Mouse (Mus musculus) left cerebral cortex, adult 8-10 months (tissue): ENCODE data around the gene Kin. TPM values are rescaled to one million over a fixed set of nuclear protein-coding genes. Genes with fewer than 3 reads are reported as not detected.
A peak's percentile ranks its signal among the peaks of the same experiment; 100 is the strongest.

Experiments
- DNase-seq, 2 experiments: peaks; one replicate each; pipeline ENCODE4 v3.0.0; 2022; ENCODE audit warnings: low spot score in 2 of 2
- total RNA-seq, 4 experiments: library from RNA; stranded (reverse); gene quantifications; 2 replicates each; pipeline ENCODE4 v1.2.4; 2022

Gene Kin
- total RNA-seq, 4 experiments from 2014 or later = 9.0 to 15.2 (median 11.9) TPM

DNA sequence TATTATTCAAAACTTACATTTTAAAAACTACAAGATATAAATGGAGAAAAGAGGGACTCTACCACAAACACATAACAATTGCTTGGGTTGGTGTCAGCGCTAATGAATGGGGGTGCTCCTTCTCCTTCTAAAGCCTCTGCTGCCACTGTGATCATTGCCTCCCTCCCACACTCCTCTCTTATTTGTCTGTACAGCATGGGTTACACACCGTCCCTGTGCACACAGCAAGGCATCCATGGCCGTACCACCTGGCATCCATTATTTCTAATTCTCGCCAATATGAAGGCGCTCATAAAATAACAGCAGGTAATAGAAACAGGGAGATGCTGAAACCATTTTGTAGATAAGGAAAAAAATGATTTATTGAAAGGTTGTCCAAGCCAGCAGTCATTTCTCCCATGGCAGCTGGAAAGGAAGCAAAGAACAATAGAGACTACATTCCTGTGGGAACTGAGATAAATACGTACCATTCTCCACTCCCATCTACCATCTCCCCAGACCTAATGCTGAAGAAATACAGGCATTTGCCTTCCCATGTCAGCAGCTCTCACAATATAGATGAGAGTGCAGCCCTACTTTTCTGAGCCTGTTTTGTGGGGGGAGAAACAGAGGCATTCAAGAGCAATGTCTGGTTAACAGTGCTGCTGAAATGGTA lies 28.3 kb downstream of the Kin start:
- no peak for DNase-seq

DNA sequence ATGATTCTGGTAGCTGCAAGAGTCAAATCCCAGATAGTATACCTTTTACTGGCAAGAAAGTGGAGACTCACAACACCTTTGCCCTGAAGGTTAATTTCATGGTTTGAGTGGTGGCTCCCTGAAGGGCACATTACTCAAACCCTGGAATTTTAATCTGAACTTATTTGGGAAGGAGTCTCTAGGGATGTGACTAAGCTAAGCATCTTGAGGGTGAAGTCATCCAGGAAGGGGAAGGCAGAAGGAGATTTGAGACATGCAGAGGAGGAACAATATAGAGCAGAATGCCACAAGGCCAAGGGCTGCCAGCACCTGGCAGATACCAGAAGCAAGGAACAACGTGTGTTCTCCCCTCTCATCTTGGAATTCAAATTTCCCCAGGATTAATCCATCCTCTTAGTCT lies 38.4 kb downstream of the Kin start:
- no peak for DNase-seq

DNA sequence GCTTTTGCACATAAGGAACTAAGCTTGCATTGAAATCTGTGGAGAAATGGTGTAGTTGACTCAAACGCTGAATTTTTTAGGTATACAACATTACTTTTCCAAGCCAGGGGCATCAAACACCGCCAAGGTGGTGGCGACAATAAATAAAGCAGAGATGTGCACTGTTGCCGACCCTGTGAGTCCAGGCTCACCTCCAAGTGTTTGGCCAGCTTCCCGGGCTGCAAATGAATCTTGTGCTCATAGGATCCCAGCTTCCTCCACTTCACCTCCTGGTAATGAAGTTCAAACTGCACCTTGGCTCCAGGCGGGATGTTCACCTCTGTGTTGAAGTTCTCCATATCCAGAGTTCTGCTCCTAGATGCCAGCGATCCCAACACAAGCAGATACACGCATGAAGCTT lies 38.9 kb downstream of the Kin start:
- DNase-seq = no peak

DNA sequence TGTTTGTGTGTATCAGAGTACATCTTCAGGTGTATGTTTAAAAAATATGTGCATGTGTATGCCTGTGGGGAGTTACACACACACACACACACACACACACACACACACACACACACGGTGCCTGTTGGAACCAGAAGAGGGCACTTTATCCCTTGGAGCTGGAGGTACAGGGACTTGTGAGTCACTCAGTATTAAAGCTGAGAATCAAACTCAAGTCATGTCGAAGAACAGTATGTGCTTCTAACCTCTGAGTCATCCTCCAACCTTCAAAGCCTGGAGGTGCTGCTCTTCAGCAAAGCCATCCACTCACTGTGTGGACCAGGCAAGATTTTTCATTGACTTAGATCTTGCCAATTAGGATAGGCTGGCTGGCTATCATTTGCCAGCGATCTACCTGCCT lies 41.4 kb downstream of the Kin start:
- no peak for DNase-seq

DNA sequence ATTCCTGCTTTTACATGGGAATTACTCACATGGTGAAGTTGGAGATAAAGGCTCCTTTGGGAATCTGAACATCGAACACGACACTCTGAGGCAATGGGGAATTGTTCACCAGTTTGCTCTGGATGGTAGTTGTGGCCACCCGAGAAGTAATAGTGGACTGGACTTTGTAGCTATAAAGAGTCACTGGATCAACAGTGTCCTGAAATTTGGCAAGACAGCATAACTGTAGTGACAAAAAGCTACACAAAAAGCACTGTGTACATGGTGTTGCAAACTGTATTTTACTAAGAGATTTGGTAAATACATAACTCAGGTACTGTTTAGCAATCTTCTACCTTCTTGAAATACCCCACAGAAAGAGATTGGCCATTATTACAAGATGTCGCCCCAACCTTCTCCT lies 45.7 kb downstream of the Kin start:
- no peak for DNase-seq

DNA sequence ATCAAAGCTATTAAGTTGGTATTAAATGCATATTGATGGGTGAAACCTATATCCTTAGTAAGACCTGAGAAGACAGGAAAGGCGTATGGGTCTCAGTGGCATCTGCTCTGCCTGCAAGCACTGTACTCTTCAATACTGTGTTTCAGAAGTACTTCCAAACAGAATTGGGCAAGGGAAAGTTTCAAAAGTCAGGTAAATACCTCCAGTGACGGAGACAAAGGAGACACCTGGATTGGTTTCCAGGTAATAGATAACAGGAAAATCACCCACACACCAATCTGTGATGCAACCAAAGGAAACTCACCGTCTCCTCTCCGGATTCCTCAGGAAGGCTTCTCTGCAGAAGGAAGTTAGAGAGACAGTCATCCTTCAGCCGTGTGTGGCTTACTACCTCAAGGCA lies 47.1 kb downstream of the Kin start:
- no peak for DNase-seq

DNA sequence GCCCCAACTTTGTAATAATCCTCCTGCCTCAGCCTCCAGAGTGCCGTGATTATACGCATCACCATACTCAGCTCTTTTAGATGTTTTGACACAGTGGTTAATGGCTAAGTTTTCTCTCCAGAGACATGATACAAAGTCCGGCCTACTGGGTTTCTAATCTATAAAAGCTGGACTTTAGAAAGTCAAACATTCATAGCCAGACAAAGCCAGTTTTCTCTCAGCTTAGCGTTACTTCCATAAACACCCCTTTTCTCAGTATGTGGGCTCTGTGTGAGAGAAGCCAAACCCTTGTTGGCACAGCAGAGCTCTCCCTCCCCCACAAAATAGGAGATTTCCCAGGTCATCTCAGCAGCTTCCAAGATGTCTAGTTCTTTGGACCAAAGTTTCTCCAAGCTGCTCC lies 48.2 kb downstream of the Kin start:
- no peak for DNase-seq

DNA sequence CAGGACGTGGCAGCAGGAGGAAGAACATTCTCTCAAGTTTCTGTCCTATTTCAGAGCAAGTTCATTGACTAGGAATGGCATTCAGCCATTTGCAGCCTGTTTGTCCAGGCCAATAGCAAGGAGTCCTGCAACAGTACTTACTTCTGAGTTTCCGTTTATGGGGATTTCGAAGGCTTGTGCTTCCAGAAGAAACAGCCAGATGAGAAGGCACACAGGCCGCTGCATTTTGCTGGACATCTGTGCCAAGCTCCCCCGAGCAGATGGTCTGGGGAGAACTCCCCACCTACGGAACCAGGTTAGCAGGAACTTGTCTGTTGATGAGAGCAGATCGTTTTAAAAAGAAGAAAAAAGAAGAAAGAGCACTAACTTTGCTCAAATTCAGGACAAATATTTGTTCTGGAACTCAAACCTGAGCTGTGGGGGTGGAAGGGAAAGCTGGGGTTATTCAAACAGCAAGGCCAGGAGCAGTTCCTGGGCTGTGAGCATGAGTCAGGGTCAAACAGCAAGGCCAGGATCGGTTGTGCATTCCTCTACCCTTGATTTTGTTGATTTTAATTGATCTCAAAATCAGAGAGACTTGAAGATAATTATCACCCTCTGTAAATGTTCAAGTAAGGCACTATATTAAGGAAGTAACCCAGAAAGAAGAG lies 50.1 kb downstream of the Kin start:
- DNase-seq = peak in 1 of 2 experiments; percentile 32

DNA sequence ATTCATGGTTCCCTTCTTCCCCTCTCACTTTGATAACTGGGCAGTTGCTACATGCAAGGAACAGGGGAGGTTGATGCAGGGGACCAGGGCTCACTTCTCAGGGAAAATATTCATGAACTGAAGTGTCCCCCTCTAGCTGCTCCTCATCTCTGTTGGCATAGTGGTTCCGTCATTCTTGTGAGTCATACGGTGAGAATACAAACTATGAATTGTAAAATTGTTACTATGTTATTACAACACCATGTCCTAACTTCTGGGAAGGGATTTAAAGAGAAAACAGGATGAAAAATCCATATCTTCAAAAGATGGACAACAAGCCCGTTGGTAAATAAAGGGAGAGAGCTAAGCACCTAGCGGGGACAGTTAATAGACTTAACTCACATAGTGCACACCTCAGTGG lies 50.9 kb downstream of the Kin start, which contains the start of gene Itih2:
TSS of gene Itih2 (minus strand) at position 101 of the 400 bp plus-strand sequence.
- DNase-seq = no peak

DNA sequence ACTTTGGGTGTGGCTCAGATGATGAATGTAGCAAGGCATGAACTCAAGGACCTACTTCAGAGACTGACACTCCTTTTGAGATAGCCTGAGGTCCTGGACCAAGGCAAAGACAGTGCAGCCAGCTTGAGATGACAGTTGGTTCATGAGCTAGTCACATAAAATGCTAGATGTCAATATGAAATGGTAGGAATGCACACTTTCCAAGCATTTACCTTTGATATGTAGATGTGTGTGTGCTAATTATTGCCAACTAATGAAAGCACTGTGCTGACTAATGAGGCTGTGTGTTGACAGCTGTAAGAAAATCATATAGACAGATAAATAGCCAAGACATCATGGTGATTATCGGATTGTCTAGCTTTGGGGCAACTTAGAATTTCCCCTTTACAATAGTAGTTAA lies 51.7 kb downstream of the Kin start:
- no peak for DNase-seq

DNA sequence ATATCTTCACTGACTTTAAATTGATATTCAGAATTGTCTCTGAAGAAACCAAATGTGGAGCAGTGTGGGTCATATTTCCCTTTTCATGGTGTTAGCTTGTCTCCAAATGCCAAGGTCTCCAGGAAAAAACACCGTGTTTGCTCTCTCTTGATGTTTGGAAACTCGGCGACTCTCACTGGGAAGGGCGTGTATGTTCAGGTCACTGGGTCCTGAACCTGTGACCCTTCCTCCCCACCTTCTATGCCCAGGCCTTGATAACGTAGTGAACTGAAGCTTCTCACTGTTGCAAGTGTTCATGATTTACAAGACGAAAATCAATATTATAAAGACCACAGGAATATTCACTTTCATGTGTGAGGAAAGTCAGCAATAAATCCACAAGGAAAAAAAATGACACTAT lies 53.5 kb downstream of the Kin start:
- DNase-seq = no peak

DNA sequence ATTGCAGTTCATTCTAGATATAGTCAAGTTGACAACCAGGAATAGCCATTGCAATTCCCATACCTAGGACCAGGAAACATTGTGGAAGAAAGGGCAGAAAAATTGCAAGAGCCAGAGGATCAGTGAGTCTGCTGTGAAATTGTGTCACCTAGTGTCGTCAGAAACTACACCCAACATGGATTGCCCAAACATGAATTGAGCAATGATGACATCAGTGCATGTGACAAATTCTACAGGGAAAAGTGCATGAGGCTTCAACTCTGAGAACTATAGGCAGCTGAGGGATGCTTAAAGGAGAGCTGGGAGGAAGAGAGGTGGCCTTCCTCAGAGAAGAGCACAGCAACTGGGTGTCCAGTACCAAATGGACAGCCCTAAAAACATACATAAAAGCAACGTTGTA lies 56.9 kb downstream of the Kin start:
- DNase-seq = no peak

DNA sequence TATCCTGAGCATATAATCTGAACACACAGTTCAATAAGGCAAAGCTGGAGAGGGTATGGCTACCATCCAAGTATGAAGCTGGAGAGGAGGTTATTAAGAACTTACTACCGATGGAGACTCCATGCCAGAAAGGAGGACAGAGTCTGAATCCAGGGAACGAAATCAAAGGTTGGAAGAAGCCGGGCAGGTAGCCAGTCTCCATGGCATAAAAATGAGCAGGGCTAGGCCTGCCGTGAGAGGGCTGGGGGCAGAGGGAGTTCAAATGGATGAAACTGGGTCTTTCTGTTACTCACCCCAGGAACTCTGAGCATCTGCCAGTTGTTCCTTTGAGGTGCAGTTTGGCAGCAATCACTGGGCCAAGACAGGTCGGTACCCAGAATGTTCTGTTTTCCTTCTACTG lies 60.1 kb downstream of the Kin start:
- no peak for DNase-seq

Other genes starting within 250 kb of the Kin start
- not detected for gene 4930412O13Rik, start 199.3 kb upstream of the Kin start, total RNA-seq
- not detected for gene 9230102O04Rik, start 191.1 kb upstream of the Kin start, total RNA-seq
- 1 to 10 TPM in 1 of 4 experiments, under 1 TPM in 1, not detected in 2; 0.28 to 1.4 TPM for gene Gata3, start 190.6 kb upstream of the Kin start, total RNA-seq
- gene Taf3, start 32.0 kb upstream of the Kin start, total RNA-seq = 10 to 100 TPM; 12.8 to 14.9 (median 13.8) TPM
- 100 to 1,000 TPM; 248 to 267 (median 258) TPM for gene Atp5c1, start 83 bp upstream of the Kin start, total RNA-seq
- 1 to 10 TPM; 1.5 to 2.8 (median 2.3) TPM for gene Itih2, start 50.8 kb downstream of the Kin start, total RNA-seq
- 10 to 100 TPM; 11.9 to 13.9 (median 13.5) TPM for gene Itih5, start 73.0 kb downstream of the Kin start, total RNA-seq